Mouse (Mus musculus) T-helper 2 cell (primary cell): ENCODE measurements around the gene Mecom.

Experiments
- in situ Hi-C: fragments of 300-600 bp; cut with MboI, MseI; formaldehyde crosslinking; loops from one replicate; pipeline ENCODE4 v1.15.1; 2025; ENCODE audit warnings: high pct_unique_total_duplicates

Gene Mecom

GRCm38 (mm10) chr3:30514901-30515794 is 32.7 kb downstream of the Mecom start:
- in situ Hi-C loops: loop anchor here (5.0 kb wide), 1 partner anchor 498 kb away; no protein-coding TSS in a partner anchor

- in situ Hi-C loops: loop anchor here (5.0 kb wide), 1 partner anchor 497 kb away; no protein-coding TSS in a partner anchor
Measured at GRCm38 (mm10) chr3:30514051-30514754, 33.6 kb downstream of the Mecom start.

DNA sequence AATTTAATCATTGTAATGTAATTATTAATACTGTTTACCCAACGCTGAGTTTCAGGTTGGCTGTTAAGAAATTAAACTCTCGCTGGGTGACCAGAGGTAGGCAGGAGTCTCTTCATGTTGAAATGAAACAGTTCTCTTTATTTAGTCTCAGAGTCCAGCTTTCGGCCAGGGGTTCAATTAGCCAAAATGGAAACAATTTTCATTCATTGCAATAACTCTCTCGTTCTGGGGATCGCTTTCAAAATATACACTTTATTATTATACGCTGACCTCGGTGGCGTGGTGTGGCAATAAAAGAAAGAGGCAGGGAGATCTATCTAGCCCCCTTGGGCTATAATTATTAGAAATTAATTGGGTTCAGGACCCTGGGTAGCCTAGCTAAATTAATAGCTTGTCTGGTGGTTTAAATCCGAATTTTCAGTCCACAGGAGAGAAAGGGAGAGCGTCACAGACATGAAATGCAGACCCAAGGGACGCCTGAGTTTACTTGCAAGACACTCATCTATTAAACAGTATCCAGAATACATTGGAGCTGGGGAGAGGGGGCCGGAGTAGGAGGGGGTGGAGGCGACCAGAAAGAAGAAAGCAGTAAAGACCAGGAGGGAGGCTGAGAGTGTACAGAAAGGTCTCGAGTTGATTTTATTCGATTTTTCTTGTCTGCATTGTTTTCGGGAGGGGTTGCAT is 34.4 kb downstream of the Mecom start:
- in situ Hi-C loops: loop anchor here (5.0 kb wide), 1 partner anchor 496 kb away; no protein-coding TSS in a partner anchor

DNA sequence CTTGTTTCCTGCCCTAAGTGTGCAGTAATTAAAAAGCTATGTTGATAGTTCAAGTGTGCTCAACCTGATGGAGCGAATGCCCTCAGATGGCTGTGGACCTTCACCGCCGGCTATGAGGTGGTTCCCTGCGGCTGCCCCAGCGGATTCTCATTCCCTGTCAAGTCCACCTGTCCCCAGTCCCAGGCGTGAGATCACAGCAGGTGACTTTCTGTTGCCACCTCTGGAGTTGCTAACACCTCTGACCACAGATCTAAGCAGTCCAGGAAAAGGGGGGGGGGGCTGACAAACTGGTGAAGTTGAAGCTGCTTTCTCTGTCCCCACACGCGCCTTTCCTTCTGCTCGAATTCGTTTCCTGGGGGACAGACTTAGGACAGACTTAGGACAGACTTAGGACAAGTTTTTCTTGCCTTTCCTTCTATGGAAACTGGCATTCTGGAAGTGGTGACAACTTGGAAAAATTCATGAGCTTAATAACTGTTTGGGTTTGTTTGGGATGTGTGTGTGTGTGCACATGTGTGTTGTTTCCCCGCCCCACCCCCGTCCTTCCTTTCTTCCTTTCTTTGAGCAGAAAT is 35.3 kb downstream of the Mecom start:
- in situ Hi-C loops: loop anchor here (5.0 kb wide), 1 partner anchor 495 kb away; no protein-coding TSS in a partner anchor

- in situ Hi-C loops: loop anchor here (5.0 kb wide), 1 partner anchor 494 kb away; no protein-coding TSS in a partner anchor
Measured at GRCm38 (mm10) chr3:30511796-30512195, 36.0 kb downstream of the Mecom start.

GRCm38 (mm10) chr3:30511062-30511640 is 36.7 kb downstream of the Mecom start:
- in situ Hi-C loops: loop anchor here (5.0 kb wide), 1 partner anchor 494 kb away; no protein-coding TSS in a partner anchor

DNA sequence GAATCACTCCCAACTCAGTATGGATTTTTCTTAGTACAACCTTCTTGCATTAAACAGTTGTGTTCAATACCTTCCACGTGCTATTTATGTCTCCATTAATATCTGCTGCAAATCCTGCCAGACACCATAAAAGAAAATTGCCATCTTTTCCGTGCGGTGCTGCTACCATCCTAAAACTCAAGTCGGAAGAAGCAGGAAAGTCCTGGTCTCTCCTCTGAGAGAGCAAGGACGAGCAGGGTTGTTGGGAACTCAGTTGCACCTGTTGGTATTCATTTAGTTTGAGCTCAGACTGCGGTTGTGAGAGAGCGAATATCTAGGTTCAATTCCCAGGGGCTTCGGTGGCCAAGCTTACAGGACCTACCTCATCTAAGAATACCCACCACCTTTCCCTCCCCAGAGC is 37.2 kb downstream of the Mecom start:
- in situ Hi-C loops: loop anchor here (5.0 kb wide), 1 partner anchor 493 kb away; no protein-coding TSS in a partner anchor

DNA sequence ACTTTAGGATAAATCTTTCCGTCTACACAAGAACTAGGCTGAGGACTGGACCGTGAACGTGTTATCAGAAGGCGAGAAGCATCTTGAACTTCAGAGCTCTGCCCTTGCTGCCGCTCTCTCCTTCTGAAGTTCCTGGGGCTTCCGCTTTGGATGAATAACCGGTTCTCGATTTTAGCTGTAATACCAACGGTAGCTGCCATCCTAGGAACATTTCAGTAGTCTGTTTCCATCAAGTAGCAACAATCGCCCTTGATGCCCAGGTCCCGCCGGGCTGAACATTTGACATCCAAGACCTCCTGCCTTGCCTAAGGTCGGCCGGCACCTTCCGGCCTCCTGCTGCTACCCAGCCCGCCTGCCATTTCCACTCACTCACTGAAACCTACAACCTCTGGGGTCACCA is 37.7 kb downstream of the Mecom start:
- in situ Hi-C loops: loop anchor here (5.0 kb wide), 1 partner anchor 493 kb away; no protein-coding TSS in a partner anchor

DNA sequence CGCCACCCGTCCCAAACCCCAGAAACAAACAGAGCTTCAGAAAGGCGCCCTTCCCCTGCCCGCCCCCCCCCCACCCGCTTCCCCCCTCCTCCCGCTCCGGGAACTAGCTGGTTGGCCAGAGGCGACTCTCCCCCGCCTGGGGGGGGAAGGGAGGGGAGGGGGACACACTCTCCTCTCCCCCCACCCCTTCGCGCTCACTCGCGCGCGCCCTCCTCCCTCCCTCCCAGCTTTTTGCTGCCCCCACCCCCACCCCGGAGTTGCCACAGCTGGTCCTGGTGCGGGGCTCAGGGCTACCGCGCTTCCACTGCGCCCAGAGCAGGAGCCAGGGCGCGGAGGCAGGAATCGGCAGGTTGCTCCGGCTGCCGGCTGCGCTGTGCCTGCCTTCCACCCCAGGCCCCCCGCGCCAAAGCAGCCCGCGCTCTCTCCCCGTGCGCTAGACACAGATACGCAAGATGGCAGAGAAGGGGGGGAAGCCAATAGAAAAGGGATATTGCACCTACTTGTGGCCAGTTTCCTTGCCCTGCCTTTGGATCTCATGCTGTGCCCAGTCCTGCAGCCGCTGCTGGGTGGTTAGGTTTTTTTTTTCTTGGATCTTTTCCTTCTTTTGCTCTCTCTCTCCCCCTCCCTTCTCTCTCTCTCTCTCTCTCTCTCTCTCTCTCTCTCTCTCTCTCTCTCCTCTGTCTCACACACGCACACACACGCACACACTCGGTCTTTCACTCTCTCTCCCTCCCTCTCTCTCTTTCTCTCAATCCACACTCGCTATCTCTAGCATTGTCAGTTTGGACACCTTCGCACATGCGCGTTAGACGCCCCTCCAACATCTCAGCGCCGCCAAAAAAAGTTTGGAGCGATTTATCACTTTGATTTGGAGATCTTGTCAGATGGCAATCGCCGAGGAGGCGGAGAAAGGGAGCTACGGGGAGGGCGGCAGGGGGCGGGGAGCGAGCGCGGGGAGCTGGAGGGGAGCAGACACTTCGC is 38.6 kb downstream of the Mecom start:
- in situ Hi-C loops: no loop called here

- in situ Hi-C loops: no loop called here
Measured at GRCm38 (mm10) chr3:30508296-30508929, 39.4 kb downstream of the Mecom start.

DNA sequence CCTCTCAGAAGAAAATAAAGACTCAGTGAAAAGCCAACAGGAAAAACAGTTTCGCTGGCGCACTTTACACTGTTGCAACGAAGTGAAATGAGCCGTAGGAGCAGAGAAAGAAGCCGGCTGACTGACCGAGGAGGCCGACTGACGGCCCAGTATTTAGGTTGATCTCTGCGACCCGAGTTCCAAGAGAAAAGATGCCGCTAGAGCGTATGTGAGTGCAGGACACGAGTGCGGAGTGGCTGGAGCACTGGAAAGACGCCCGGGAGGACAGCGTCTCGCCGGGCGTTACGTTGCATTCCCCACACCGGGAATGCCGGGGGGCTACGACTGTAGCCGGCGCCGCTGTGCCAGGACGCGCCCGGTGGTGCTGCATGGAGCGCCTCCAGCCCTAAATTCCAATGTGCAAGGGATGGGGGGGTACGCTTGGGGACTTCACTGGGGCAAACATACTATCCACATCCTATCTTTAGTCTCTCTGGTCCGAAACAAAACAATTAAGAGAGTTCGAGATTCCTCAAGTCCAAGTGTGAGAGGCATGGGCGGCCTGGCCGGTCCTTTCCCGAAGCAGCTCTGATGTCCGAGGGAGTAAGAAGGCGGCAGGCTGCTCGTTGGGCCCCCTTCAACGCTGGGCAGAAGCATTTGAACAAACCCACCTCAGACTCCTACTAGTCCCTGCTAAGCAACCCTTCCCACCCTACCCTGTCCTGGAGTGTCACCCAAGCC is 40.1 kb downstream of the Mecom start:
- in situ Hi-C loops: no loop called here

GRCm38 (mm10) chr3:30507028-30507575 is 40.7 kb downstream of the Mecom start:
- in situ Hi-C loops: no loop called here

DNA sequence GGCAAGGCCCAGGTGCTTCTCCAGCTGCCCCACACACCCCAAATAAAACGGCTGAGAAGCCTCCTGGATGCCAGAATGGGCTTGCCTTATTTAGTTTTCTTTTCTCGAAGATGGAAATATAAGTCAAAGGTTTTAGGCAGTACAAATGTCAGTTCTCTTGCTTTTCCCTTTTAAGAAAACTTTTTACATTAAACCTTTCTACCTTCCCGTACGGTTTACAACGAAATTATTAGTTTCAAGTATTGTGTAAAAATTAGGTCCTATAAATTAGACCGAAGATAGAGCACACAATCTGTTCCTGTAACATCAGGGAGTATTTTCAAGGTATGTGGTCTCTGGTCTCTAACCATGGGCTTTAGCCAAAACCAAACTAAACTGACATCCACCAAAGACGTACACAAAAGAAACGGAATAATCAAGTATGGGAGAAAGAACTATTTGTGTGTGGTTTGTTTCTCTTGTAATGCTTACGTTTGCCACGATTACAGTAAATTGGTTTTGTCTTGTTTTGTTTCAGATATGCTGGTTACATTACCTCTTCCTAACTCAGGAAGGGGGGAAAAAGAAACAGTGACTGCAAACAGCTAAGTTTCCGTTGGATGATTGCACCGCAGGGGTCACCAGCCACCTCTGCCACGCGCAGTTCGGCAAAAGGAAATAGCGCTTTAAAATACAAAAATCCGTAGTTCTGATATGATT is 41.3 kb downstream of the Mecom start:
- in situ Hi-C loops: no loop called here

DNA sequence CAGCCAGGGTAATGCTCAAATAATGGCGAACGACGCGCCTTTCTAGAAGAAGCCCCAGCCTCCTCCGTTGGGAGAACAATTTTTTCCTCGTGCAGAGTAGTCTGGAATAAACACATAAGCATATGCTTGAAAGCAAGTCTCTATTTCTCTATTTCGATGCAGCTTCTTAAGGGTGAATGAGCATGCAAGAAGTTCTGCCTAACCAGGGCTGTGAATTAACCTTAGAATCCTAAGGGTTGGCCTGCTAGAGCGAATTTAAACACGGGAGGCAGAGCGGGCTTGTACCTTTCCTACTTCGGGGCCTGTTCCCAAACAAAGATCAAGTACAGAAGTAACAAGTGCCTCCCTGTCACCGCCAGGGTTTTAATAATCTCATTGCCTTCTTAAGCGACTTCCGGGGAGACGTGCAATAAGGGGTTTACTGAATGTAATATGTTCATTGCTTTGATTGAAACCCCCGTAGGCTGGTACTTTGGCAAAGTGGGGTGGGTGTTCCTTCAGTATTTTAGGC is 42.0 kb downstream of the Mecom start:
- in situ Hi-C loops: no loop called here

DNA sequence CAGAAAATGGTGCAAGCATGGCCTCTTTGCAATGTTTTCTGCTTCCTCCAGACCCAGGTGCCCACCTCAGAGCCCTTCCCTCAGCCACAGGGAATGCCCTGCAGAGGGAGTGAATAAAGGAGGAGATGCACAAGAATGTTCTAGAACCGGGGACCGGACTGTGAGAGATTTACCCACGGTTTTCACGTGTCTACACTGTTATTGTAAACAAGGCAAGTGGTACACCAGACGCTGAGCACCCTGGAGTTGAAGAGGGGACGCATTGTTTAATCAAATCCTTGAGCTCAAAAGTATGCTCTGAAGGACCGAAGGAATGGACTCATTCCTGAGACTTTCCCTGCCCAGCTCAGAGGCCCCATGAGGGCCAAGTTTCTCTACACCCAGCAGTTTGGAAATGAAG is 43.2 kb downstream of the Mecom start:
- in situ Hi-C loops: no loop called here

- in situ Hi-C loops: no loop called here
Measured at GRCm38 (mm10) chr3:30503821-30504220, 44.0 kb downstream of the Mecom start.

- in situ Hi-C loops: no loop called here
Measured at GRCm38 (mm10) chr3:30498202-30498828, 49.5 kb downstream of the Mecom start.
